Mouse (Mus musculus) myocyte (in vitro differentiated cells): ENCODE measurements around the gene Ddx55. TPM values are rescaled to one million over a fixed set of nuclear protein-coding genes. Genes with fewer than 3 reads are reported as not detected.

Experiments
- H3K27me3 ChIP-seq: one replicate; pipeline ENCODE4 v1.6.1; 2011; ENCODE audit not compliant: control insufficient read depth, insufficient read depth, insufficient read length
- H3K36me3 ChIP-seq: one replicate; pipeline ENCODE4 v1.6.1; 2011; ENCODE audit not compliant: control insufficient read depth, insufficient read depth
- H3K4me2 ChIP-seq: one replicate; pipeline ENCODE4 v1.6.1; 2011; ENCODE audit warnings: low read depth, control low read depth
- H3K4me3 ChIP-seq: one replicate; pipeline ENCODE4 v1.5.1; 2011; ENCODE audit warnings: mild to moderate bottlenecking, control low read depth, moderate library complexity
- H3K79me2 ChIP-seq: one replicate; pipeline ENCODE4 v1.6.1; 2011; ENCODE audit not compliant: control insufficient read depth, insufficient read depth
- H3ac ChIP-seq: one replicate; pipeline ENCODE4 v1.6.1; 2011; ENCODE audit not compliant: control insufficient read depth, insufficient read length
- CEBPB ChIP-seq: IDR thresholded peaks from 2 replicates; pipeline ENCODE4 v1.6.1; 2011; ENCODE audit warnings: mild to moderate bottlenecking, moderate library complexity; ENCODE audit not compliant: poor library complexity, insufficient read depth, severe bottlenecking
- E2F4 ChIP-seq: IDR thresholded peaks from one replicate; pipeline ENCODE4 v1.6.1; 2011; ENCODE audit warnings: mild to moderate bottlenecking, control low read depth, moderate library complexity; ENCODE audit not compliant: insufficient read depth
- MAX ChIP-seq: IDR thresholded peaks from one replicate; pipeline ENCODE4 v1.6.1; 2011; ENCODE audit warnings: low read depth, mild to moderate bottlenecking, control low read depth
- MYOD1 ChIP-seq, 3 experiments: IDR thresholded peaks; one replicate each; pipeline ENCODE4 v1.6.1; 2011; ENCODE audit warnings: control low read depth in 2 of 3, low read depth in 2 of 3, mild to moderate bottlenecking in 2 of 3, moderate library complexity in 1 of 3; ENCODE audit not compliant: insufficient read length in 2 of 3, control insufficient read depth in 1 of 3
- MYOG ChIP-seq, 3 experiments: IDR thresholded peaks; one replicate each; pipeline ENCODE4 v1.6.1; 2011; ENCODE audit warnings: control low read depth in 2 of 3, low read depth in 2 of 3, mild to moderate bottlenecking in 2 of 3; ENCODE audit not compliant: insufficient read length in 2 of 3, control insufficient read depth in 1 of 3, insufficient read depth in 1 of 3
- POLR2A ChIP-seq: IDR thresholded peaks from one replicate; pipeline ENCODE4 v1.6.1; 2011; ENCODE audit warnings: low read depth, mild to moderate bottlenecking, control low read depth, moderate library complexity; ENCODE audit not compliant: insufficient read length
- POLR2AphosphoS2 ChIP-seq: IDR thresholded peaks from one replicate; pipeline ENCODE4 v1.6.1; 2011; ENCODE audit warnings: low read depth, control low read depth; ENCODE audit not compliant: insufficient read length
- REST ChIP-seq: IDR thresholded peaks from one replicate; pipeline ENCODE4 v1.6.1; 2011; ENCODE audit warnings: mild to moderate bottlenecking, control low read depth, moderate library complexity; ENCODE audit not compliant: insufficient read depth, insufficient read length
- SRF ChIP-seq: IDR thresholded peaks from one replicate; pipeline ENCODE4 v1.6.1; 2011; ENCODE audit warnings: low read depth; ENCODE audit not compliant: control insufficient read depth, insufficient read length
- TCF12 ChIP-seq: IDR thresholded peaks from one replicate; pipeline ENCODE4 v1.6.1; 2011; ENCODE audit warnings: mild to moderate bottlenecking, control low read depth; ENCODE audit not compliant: poor library complexity, insufficient read depth, severe bottlenecking
- TCF3 ChIP-seq: IDR thresholded peaks from one replicate; pipeline ENCODE4 v1.6.1; 2011; ENCODE audit warnings: low read depth, control low read depth; ENCODE audit not compliant: insufficient read length
- USF1 ChIP-seq: IDR thresholded peaks from one replicate; pipeline ENCODE4 v1.6.1; 2011; ENCODE audit warnings: low read depth, mild to moderate bottlenecking, control low read depth, moderate library complexity
- polyA plus RNA-seq: library from polyadenylated mRNA; unstranded; fragments of >200 nt; fragmentation: generic; extraction: Trizol; gene quantifications from one replicate; pipeline ENCODE4 v1.2.1, GENCODE M21; 2012; ENCODE audit warnings: missing spikeins

The Ddx55 gene
- polyA plus RNA-seq, 1 experiment = 5.3 TPM

- H3ac ChIP-seq = no peak overlapping the region
- H3K27me3 ChIP-seq = no peaks in the 10 kb centered on the region
- no peak overlapping the region for H3K4me3 ChIP-seq
- H3K79me2 ChIP-seq = no peaks in the 10 kb centered on the region
- H3K36me3 ChIP-seq = no peaks in the 10 kb centered on the region
- no peak overlapping the region for H3K4me2 ChIP-seq
- TF ChIP-seq USF1 = no peak
- no peak for TF ChIP-seq MYOD1 (IDR thresholded peaks at IDR 0.05; ENCODE audit: control insufficient read depth in 1 of 3, insufficient read length in 2 of 3, low read depth in 2 of 3)
- no peak for TF ChIP-seq MAX
- no peak for TF ChIP-seq POLR2AphosphoS2
- TF ChIP-seq E2F4 = no peak
- no peak for TF ChIP-seq TCF12
Observed at GRCm38 (mm10) chr5:124605041-124605622, 52.5 kb downstream of the Ddx55 start.

- H3K79me2 ChIP-seq = no peaks in the 10 kb centered on the region
- no peak overlapping the region for H3K4me3 ChIP-seq
- H3K36me3 ChIP-seq = no peaks in the 10 kb centered on the region
- no peak overlapping the region for H3ac ChIP-seq
- H3K4me2 ChIP-seq = no peak overlapping the region
- TF ChIP-seq REST (no peak), MAX (no peak), POLR2AphosphoS2 (no peak), TCF3 (no peak), MYOG (IDR thresholded peaks at IDR 0.05; ENCODE audit: control insufficient read depth in 1 of 3, insufficient read depth in 1 of 3, insufficient read length in 2 of 3, low read depth in 2 of 3) (no peak), SRF (no peak), MYOD1 (IDR thresholded peaks at IDR 0.05; ENCODE audit: control insufficient read depth in 1 of 3, insufficient read length in 2 of 3, low read depth in 2 of 3) (no peak), E2F4 (no peak), POLR2A (no peak), USF1 (no peak), CEBPB (no peak), TCF12 (no peak)
- no peaks in the 10 kb centered on the region for H3K27me3 ChIP-seq
Observed at GRCm38 (mm10) chr5:124610965-124611364, 58.3 kb downstream of the Ddx55 start.

GRCm38 (mm10) chr5:124614709-124615108, 62.0 kb downstream of the Ddx55 start:
- no peaks in the 10 kb centered on the region for H3K27me3 ChIP-seq
- TF ChIP-seq TCF12 (no peak), E2F4 (no peak), REST (no peak), SRF (no peak), POLR2AphosphoS2 (no peak), MAX (no peak), MYOD1 (IDR thresholded peaks at IDR 0.05; ENCODE audit: control insufficient read depth in 1 of 3, insufficient read length in 2 of 3, low read depth in 2 of 3) (no peak), CEBPB (no peak), POLR2A (no peak), MYOG (IDR thresholded peaks at IDR 0.05; ENCODE audit: control insufficient read depth in 1 of 3, insufficient read depth in 1 of 3, insufficient read length in 2 of 3, low read depth in 2 of 3) (no peak), TCF3 (no peak), USF1 (no peak)
- H3K36me3 ChIP-seq = no peaks in the 10 kb centered on the region
- H3K79me2 ChIP-seq = no peaks in the 10 kb centered on the region
- H3ac ChIP-seq = no peak overlapping the region
- no peak overlapping the region for H3K4me2 ChIP-seq
- no peak overlapping the region for H3K4me3 ChIP-seq

GRCm38 (mm10) chr5:124618711-124619110, 66.0 kb downstream of the Ddx55 start:
- Histone ChIP-seq H3K79me2 (no peaks in the 10 kb centered on the region), H3K4me3 (no peak overlapping the region), H3K27me3 (no peaks in the 10 kb centered on the region), H3K36me3 (no peaks in the 10 kb centered on the region), H3K4me2 (no peak overlapping the region), H3ac (no peak overlapping the region)
- TF ChIP-seq REST (no peak), SRF (no peak), MYOG (IDR thresholded peaks at IDR 0.05; ENCODE audit: control insufficient read depth in 1 of 3, insufficient read depth in 1 of 3, insufficient read length in 2 of 3, low read depth in 2 of 3) (no peak), TCF12 (no peak), POLR2A (no peak), USF1 (no peak), TCF3 (no peak), MAX (no peak), E2F4 (no peak), CEBPB (no peak), MYOD1 (IDR thresholded peaks at IDR 0.05; ENCODE audit: control insufficient read depth in 1 of 3, insufficient read length in 2 of 3, low read depth in 2 of 3) (no peak), POLR2AphosphoS2 (no peak)

Other genes with a start within 250 kb of the Ddx55 start
- gene Mphosph9, start 224.9 kb upstream of the Ddx55 start, polyA plus RNA-seq = 2.4 TPM
- gene 2810006K23Rik, start 224.8 kb upstream of the Ddx55 start, polyA plus RNA-seq = 7.2 TPM
- gene Cdk2ap1, start 189.8 kb upstream of the Ddx55 start, polyA plus RNA-seq = 236 TPM
- 11.3 TPM for gene Sbno1, start 126.9 kb upstream of the Ddx55 start, polyA plus RNA-seq
- 58.0 TPM for gene Kmt5a, start 112.9 kb upstream of the Ddx55 start, polyA plus RNA-seq
- 22.3 TPM for gene Rilpl2, start 74.5 kb upstream of the Ddx55 start, polyA plus RNA-seq
- gene Snrnp35, start 69.7 kb upstream of the Ddx55 start, polyA plus RNA-seq = 18.9 TPM
- 43.1 TPM for gene Rilpl1, start 21.5 kb upstream of the Ddx55 start, polyA plus RNA-seq
- 131 TPM for gene Tmed2, start 12.2 kb upstream of the Ddx55 start, polyA plus RNA-seq
- 37.6 TPM for gene Eif2b1, start 26.3 kb downstream of the Ddx55 start, polyA plus RNA-seq
- gene Gtf2h3, start 26.3 kb downstream of the Ddx55 start, polyA plus RNA-seq = 25.3 TPM
- gene Atp6v0a2, start 75.7 kb downstream of the Ddx55 start, polyA plus RNA-seq = 31.8 TPM
- 0.08 TPM for gene Dnah10, start 172.2 kb downstream of the Ddx55 start, polyA plus RNA-seq